Mouse (Mus musculus): ENCODE measurements around the gene Olfr1230. TPM values are rescaled to one million over a fixed set of nuclear protein-coding genes. Genes with fewer than 3 reads are reported as not detected.

Gene Olfr1230
- polyA plus RNA-seq (2012; rRNA removed): not detected in 2 replicates

DNA sequence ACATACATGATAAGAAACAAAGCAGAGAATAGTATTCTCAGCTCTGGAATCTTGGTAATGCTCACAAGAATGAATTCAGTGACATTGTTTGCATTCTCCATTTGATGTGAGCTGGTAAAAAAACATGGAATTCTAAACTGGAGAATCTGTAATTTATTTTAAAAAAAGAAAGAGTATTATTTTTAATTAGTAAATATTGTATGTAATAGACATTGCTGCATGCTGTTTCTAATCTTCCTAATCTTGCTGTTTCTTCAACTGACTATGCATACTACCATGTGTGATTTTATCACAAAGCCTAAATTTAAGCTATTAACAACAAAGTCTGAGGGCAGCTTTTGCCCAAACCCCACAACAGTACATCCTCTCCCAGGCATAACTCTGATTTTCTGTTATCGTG is at the start of gene Olfr1230:
Gene Olfr1230 (minus strand): TSS at position 101 of the 400 bp plus-strand sequence.
- DNase-seq (ENCODE audit: low read depth): no peak
- no peak for TF ChIP-seq CTCF (IDR thresholded peaks at IDR 0.05; ENCODE audit: borderline replicate concordance, extremely low read depth, insufficient read depth, insufficient read length)

DNA sequence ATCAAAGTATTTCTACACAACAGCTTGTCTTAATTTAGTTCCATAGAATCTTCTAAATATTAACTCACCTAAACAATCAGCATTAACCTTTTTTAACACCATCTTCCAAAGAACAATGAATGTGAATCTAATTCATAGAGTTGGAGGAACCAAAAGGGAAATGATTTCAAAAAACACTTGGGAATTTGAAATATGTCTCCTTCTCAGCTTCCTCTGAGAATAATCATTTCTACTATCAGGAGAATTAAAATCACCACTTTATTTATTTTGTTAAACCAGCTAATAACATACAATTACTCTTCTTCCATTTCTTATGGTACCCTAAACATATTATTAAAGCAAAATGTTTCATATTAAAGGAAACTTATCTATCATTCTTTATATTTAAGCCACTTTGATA is 45.2 kb upstream of the Olfr1230 start, which contains the start of gene Olfr1233:
Gene Olfr1233 (minus strand): TSS at position 101 of the 400 bp plus-strand sequence.
- TF ChIP-seq CTCF (IDR thresholded peaks at IDR 0.05; ENCODE audit: borderline replicate concordance, extremely low read depth, insufficient read depth, insufficient read length) (no peak), POLR2A (IDR thresholded peaks at IDR 0.05; ENCODE audit: borderline replicate concordance, extremely low read depth, insufficient read depth, insufficient read length, poor library complexity, severe bottlenecking) (no peak)
- DNase-seq (ENCODE audit: low read depth): no peak

DNA sequence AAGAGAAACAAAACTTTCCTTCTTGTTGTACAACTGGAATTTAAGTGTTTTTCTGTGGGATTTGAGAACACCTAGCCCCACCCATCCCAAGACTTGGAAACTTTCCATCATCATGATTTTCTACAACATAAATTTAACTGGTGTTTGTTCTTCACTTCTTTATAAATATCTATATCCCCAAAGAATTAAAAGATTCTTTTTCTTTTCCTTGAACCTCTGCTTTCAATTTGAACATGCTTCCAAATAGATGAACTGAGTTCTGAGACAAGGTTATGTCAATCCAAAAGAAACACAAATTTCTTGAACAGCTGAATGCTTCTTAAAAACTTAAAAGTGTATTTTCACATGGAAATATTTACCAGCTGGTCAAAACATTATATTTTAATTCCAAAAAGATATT is 32.5 kb upstream of the Olfr1230 start, which contains the start of gene Olfr1232:
Gene Olfr1232 (minus strand): TSS at position 101 of the 400 bp plus-strand sequence.
- TF ChIP-seq CTCF (IDR thresholded peaks at IDR 0.05; ENCODE audit: borderline replicate concordance, extremely low read depth, insufficient read depth, insufficient read length) (no peak), POLR2A (IDR thresholded peaks at IDR 0.05; ENCODE audit: borderline replicate concordance, extremely low read depth, insufficient read depth, insufficient read length, poor library complexity, severe bottlenecking) (no peak)
- no peak for DNase-seq (ENCODE audit: low read depth)

DNA sequence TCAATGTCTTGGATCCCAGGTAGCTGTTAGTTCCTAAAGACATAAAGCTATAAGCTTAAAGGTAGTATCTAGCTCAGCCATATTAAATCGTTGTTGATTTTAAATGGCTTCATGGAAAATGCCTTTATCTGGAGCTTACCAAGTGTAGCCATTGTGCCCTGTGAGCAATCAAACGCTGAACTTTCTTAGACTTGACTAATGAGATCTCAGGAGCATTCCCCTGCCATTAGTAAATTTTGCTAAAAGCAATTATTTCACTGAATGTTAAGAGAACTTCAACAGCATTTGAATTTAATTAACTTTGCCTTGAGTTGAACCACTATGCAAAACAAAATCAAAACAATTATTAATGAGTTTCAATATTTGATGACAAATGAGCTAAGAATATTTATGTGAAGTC is 9.9 kb upstream of the Olfr1230 start, which contains the start of gene Olfr1231:
Gene Olfr1231 (minus strand): TSS at position 101 of the 400 bp plus-strand sequence.
- peak; percentile 15 for DNase-seq (ENCODE audit: low read depth)
- TF ChIP-seq POLR2A (IDR thresholded peaks at IDR 0.05; ENCODE audit: borderline replicate concordance, extremely low read depth, insufficient read depth, insufficient read length, poor library complexity, severe bottlenecking) (no peak), CTCF (IDR thresholded peaks at IDR 0.05; ENCODE audit: borderline replicate concordance, extremely low read depth, insufficient read depth, insufficient read length) (no peak)

DNA sequence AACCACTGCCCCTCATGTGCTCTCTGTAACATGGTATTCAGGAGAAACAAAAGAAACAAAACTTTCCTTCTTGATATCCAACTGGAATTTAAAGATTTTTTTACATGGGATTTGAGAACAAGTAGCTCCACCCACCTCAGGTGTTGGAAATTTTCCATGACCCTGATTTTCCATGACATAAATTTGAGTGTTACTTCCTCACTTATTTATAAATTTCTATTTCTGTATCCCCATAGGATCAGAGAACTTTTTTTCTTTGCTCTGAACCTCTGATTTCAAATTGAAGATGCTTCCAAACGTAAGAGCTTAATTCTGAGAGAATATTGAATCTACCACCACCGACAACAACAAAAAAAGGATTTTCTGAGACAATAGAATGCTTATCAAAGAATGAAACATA is 9.2 kb downstream of the Olfr1230 start, which contains the start of gene Olfr1229:
Gene Olfr1229 (minus strand): TSS at position 101 of the 400 bp plus-strand sequence.
- no peak for TF ChIP-seq CTCF (IDR thresholded peaks at IDR 0.05; ENCODE audit: borderline replicate concordance, extremely low read depth, insufficient read depth, insufficient read length)
- no peak for TF ChIP-seq POLR2A (IDR thresholded peaks at IDR 0.05; ENCODE audit: borderline replicate concordance, extremely low read depth, insufficient read depth, insufficient read length, poor library complexity, severe bottlenecking)
- no peak for DNase-seq (ENCODE audit: low read depth)

DNA sequence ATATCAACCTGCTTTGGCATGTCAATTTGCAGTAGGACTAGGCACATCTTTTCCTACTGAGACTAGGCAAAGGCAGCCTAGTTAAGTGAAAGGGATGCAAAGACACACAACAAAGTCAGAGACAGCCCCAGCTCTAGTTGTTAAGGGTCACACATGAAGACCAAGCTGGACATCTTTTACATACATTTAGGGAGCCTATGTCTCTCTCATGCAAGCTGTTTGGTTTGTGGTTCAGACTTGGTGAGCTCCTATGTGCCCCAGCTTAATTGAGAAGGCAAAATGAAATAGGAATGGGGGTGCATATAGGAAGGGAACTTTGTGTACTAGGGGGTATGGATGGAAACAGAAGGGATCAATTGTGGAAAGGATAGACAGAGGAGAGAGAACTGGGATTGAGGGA is 43.1 kb downstream of the Olfr1230 start, which contains the start of gene Olfr1228:
Gene Olfr1228 (minus strand): TSS at position 101 of the 400 bp plus-strand sequence.
- TF ChIP-seq POLR2A (IDR thresholded peaks at IDR 0.05; ENCODE audit: borderline replicate concordance, extremely low read depth, insufficient read depth, insufficient read length, poor library complexity, severe bottlenecking) (no peak), CTCF (IDR thresholded peaks at IDR 0.05; ENCODE audit: borderline replicate concordance, extremely low read depth, insufficient read depth, insufficient read length) (no peak)
- DNase-seq (ENCODE audit: low read depth): no peak

Other genes with a start within 250 kb of the Olfr1230 start
- not detected in 2 replicates for gene Olfr1218, start 236.1 kb downstream of the Olfr1230 start, polyA plus RNA-seq (2012; rRNA removed)
- not detected in 2 replicates for gene Olfr1219, start 213.8 kb downstream of the Olfr1230 start, polyA plus RNA-seq (2012; rRNA removed)
- gene Olfr1220, start 190.4 kb downstream of the Olfr1230 start, polyA plus RNA-seq (2012; rRNA removed): not detected in 2 replicates
- not detected in 2 replicates for gene Olfr1221, start 180.0 kb downstream of the Olfr1230 start, polyA plus RNA-seq (2012; rRNA removed)
- gene Olfr1222, start 164.2 kb downstream of the Olfr1230 start, polyA plus RNA-seq (2012; rRNA removed): not detected in 2 replicates
- gene Olfr1223, start 145.7 kb downstream of the Olfr1230 start, polyA plus RNA-seq (2012; rRNA removed): not detected in 2 replicates
- gene Olfr1224-ps1, start 133.2 kb downstream of the Olfr1230 start, polyA plus RNA-seq (2012; rRNA removed): not detected in 2 replicates
- gene Olfr1225, start 122.6 kb downstream of the Olfr1230 start, polyA plus RNA-seq (2012; rRNA removed): not detected in 2 replicates
- gene Olfr1226, start 97.2 kb downstream of the Olfr1230 start, polyA plus RNA-seq (2012; rRNA removed): not detected in 2 replicates
- not detected in 2 replicates for gene Olfr1228, start 43.2 kb downstream of the Olfr1230 start, polyA plus RNA-seq (2012; rRNA removed)
- not detected in 2 replicates for gene Olfr1229, start 9.3 kb downstream of the Olfr1230 start, polyA plus RNA-seq (2012; rRNA removed)
- not detected in 2 replicates for gene Olfr1231, start 9.8 kb upstream of the Olfr1230 start, polyA plus RNA-seq (2012; rRNA removed)
- gene Olfr1232, start 32.4 kb upstream of the Olfr1230 start, polyA plus RNA-seq (2012; rRNA removed): not detected in 2 replicates
- gene Olfr1233, start 45.1 kb upstream of the Olfr1230 start, polyA plus RNA-seq (2012; rRNA removed): not detected in 2 replicates
- not detected in 2 replicates for gene Olfr1234, start 67.6 kb upstream of the Olfr1230 start, polyA plus RNA-seq (2012; rRNA removed)
- not detected in 2 replicates for gene Olfr1238, start 112.4 kb upstream of the Olfr1230 start, polyA plus RNA-seq (2012; rRNA removed)
- gene Olfr1239, start 123.1 kb upstream of the Olfr1230 start, polyA plus RNA-seq (2012; rRNA removed): not detected in 2 replicates
- gene Olfr1240, start 145.7 kb upstream of the Olfr1230 start, polyA plus RNA-seq (2012; rRNA removed): not detected in 2 replicates
- gene Olfr1241, start 189.9 kb upstream of the Olfr1230 start, polyA plus RNA-seq (2012; rRNA removed): not detected in 2 replicates
- gene Olfr1242, start 201.1 kb upstream of the Olfr1230 start, polyA plus RNA-seq (2012; rRNA removed): not detected in 2 replicates
- gene Olfr1243, start 234.2 kb upstream of the Olfr1230 start, polyA plus RNA-seq (2012; rRNA removed): not detected in 2 replicates

Measured in brain, embryonic 14.5 days (tissue).